Mouse (Mus musculus) kidney, adult 8-10 months (tissue): ENCODE data around the gene Map2k5.

Source experiments
- DNase-seq, 2 experiments: peaks; one replicate each; pipeline ENCODE4 v3.0.0; 2022

Map2k5 gene

DNA sequence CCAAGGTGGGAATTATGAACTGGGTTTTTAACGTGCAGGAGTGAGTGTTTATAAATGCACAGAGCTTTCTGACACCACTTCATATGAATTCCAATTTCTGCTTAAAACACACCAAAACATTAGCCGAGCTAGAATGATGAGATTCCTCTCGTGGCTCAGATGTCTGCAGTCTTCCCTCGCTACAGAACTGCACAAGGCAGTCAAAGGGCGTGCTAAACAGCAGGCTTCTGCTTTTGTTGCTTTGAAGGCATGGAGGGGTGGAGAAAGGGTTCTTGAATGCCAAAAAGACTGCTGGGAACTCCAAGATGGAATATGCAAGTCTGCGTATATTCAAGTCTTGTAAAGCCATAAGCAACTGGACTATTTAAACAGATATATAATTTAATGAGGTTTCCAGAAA lies 38.4 kb downstream of the Map2k5 start:
- DNase-seq: no peak

DNA sequence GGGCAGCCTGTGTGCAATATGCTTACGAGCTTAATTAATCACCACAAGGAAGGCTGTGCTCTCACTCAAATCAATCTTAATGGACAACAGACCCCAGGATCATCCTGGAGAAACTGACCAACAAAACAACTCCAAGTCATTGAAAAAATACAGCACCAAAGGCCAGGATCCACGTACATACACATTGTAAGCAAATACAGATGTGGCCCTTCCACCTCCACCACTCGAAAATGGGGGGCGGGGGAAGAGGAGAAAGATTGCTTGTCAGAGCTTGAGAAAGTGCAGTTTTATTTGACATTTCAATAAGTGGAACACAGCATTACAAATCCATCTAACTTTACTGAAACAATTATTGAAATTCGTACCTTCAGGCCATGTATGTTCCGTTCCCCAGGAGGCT lies 39.0 kb downstream of the Map2k5 start:
- no peak for DNase-seq

DNA sequence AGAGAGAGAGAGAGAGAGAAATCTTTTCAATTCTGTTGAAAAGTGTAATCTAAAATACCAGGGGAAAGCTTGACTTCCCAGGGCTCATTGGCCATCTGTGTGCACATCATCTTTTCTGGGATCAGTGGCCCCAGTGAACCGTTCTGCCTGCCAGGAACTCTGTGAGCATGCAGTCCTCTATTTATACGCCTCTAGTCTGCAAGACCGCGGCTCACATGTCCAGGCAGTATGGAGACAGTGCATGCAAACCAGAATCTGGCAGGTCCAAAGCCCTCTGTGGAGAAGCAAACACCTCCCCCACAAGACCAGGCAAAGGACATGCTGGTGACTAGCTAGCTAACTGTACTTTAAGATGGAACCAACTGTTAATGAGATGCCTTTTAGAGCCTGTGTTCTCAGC lies 41.9 kb downstream of the Map2k5 start:
- DNase-seq: no peak

DNA sequence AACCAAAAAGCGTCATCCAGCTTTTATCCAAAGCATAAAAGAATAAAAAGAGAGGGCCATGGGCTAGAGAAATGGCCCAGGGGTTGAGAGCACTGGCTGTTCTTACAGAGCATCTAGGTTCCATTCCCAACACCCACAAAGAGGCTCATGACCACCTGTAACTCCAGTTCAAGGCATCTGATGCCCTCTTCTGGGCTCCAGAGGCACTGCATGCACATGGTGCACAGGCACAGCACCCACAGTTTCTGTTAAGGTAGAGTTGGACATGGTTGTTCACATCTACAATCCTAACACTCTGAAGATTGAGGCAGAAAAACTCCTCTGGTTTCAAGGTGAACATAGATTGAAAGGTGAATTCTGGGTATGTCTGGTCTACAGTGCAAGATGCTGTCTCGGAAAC lies 44.6 kb downstream of the Map2k5 start:
- DNase-seq: no peak

DNA sequence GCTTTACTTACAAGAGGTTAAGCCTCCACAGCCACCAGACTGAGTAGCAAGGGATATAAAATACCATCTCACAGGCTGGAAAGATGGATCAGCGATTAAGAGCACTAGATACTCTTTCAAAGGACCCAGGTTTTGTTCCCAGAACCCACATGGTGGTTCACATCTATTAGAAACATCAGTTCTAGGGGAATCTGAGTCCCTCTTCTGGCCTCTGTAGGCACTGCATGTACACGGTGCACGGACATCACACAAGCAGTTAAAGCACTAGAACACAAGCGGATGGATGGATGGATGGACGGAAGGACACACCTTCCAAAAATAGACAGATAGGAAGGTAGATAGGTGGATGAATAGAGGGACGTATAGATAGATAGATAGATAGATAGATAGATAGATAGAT lies 46.5 kb downstream of the Map2k5 start:
- no peak for DNase-seq

DNA sequence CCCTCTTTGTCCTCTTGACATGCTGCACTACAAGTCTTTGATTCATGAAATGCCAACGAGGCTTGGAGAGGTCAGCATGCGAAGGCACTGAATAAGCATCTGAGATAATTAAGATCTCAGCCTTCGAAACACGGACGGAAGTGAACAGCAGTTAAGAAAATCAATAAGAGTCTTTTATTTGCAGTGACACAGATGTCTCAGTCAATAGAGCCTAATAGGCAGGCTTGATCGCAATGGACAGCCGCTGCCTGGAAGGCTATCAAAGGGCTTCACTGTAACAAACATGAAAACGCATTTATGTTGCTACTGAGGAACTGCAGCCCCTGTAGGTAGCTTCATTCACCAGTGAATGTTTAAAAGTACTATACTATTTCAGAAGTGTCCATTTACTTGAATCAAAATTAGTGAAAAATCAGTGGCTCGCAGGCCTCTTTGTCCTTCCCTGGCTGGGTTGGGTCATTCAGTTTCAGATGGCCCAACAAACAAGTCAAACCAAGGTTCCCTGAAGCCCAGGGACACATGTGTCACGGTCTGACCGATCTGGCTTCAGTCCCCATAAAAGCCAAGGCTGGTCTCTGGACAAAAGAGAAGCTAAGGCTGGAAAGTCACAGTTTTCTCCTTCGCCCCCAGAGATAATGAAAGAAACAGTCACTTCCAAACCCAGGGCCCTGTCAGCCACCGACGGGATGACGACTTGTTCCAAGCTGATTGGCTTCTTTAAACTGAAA lies 48.6 kb downstream of the Map2k5 start:
- DNase-seq: no peak

DNA sequence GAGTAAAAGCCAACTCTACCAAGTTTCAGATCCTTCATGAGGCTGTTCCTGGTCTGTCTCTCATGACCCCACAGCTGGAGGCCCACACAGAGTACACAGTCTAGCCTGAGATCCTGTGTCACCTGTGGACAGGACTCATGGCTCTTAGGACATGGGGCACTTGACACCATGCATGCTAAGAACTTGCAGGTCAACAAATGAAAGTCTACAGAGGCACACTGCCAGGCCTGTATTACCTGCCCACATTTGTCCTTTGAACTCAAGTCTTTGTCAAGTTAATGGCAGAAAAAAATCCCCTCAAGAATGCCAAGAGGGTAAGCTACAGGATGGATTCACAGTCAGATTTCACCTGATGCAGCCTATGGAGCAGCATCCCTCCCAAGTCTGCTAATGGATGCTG lies 62.5 kb downstream of the Map2k5 start:
- DNase-seq: peak in 1 of 2 experiments; percentile 14

DNA sequence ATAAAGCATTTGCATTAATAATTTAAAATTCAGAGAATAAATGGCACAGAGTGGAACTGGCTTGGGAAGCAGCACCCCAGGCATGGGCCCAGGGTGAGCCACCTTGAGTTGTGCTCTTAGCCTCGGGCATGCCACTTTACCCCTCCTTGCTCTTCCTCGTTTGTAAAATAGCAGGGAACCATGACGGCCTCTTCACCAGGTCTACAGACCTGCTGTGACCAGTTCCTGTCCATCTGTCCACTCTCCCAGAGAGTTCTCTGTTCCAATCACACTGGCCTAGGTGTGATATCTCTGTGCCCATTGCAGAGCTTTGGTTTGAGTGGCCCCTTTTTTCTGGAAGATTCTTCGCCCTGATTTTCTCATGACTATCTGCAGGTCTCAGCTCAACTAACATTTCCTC lies 63.6 kb downstream of the Map2k5 start:
- no peak for DNase-seq

DNA sequence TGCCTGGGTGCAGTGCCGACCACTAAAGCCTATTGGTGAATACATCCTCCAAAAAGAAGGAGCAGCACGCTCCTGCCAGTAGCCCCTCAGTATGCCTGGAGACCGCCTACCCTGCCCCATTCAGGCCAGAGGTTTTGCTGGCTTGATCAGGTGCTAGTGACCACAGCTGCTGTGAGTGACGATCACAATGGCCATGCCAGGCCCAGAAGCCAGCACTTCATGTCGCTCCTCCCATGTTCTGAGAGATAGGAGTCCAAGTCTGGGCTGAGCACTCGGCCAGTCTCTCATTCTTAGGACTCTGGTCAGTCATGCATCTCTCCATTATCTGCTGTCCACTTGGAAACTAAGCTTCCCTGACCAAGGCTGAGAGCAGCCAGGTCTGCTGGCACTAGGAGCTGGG lies 67.7 kb downstream of the Map2k5 start:
- no peak for DNase-seq

DNA sequence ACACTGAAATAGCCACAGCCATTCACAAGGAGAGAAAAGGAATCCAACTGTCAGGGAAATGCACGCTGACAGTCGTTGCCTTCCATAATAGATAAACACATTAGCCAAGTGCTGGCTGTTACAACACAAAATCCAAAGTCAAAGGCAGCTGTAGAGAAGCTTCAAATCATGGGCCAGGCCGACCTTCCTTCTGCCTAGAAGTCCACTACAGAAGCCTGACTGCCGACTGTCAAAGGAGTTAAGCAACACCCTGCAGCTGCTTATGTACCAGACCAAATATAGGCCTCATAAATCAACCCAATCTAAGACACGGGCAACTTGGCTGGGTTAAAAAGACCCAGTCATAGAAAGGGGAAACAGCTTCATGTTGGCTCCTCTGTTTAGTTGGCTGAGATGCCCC lies 68.7 kb downstream of the Map2k5 start:
- DNase-seq: no peak

DNA sequence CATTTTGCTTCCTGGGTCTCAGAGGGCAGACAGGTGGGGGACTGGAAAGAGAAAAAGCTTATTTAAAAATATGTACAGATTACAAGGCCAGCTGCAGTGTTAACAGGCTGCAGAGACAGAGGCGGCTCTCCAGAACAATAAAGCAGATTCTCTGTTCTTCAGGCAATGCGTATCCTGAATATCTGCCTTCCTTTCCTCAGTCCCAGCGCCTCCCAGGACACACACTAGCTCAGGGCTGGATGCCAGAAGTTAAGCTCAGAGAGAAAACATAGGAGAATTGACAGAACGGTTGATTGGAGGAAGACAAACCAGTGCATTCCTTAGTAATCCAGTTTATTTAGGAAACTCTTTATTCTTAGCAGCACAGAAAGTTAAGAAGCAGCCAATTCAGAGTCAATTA lies 69.3 kb downstream of the Map2k5 start:
- no peak for DNase-seq

DNA sequence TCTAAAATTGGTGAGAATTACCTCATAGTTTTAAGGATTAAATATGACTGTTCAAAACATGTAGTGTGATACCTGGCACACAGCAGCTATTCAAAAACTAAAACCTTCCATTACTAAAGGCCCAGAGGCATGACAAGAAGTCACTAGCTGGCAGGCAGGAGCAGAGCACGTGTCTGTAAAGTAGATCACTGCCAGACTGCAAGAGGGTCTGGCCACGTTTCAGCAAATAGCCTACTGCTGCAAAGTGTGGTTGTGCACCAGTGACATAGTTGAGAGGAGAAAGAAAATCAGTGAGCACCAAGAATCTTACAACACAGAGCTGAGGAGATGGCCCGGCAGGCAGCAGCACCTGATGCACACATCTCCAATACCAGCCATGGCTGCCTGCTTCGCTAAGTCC lies 75.2 kb downstream of the Map2k5 start:
- no peak for DNase-seq

DNA sequence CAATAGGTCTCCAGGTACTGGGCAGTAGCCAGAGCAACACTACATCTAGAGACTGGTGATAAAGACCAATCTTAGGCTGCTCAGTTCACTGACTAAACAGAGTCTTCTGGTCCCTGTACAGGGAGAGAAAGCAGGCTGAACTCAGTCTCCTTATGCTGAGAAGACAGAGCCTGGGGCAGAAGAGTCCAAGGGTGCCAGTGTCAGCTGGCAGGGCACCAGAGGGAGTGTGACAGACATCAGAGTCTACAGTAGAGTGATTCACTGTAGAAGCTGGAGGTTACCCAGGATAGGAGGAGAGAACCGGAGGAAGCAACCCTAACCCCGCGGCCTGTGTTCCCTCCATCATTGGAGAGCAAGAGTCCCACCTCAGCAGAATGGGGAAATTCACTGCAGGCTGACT lies 79.0 kb downstream of the Map2k5 start:
- DNase-seq: no peak

DNA sequence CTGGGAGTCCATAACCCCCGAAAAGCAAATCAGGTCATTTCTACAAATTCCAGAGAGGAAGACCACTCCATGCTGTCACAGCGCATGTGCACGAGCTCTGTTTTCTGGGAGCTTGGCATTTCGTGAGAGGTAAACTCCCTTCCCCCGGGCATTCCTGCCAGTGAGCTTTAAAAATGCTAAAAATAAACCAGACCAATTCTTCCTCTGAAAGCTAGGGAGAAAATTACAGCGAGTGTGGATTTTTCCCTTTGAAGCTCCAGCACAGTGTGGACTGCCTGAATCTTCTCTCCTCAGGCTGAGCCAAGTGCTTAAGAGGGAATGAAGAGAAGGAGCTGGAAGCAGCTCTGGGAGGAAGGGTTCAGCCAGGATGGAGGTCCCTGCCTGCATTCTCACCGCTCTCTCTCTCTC lies 82.1 kb downstream of the Map2k5 start:
- DNase-seq: no peak

DNA sequence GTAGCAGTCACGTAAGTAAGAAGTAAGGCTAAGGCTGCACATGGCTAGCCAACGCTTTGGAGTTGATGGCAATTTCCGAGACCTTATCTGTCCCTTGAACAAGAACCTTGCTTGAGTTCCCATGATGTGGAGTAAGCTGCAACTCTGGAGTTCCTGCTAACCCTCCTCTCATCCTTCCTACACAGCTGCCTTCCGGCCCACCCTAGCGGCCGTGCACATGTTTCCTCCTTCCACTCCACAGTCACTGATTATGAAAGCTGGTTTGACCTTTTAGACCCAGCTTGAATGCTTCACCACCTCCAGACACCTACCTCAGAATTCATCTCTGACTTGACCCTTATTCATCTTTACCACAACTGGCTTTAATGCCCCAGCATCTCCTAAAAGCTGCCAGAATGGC lies 82.9 kb downstream of the Map2k5 start:
- DNase-seq: peak in 1 of 2 experiments; percentile 10

DNA sequence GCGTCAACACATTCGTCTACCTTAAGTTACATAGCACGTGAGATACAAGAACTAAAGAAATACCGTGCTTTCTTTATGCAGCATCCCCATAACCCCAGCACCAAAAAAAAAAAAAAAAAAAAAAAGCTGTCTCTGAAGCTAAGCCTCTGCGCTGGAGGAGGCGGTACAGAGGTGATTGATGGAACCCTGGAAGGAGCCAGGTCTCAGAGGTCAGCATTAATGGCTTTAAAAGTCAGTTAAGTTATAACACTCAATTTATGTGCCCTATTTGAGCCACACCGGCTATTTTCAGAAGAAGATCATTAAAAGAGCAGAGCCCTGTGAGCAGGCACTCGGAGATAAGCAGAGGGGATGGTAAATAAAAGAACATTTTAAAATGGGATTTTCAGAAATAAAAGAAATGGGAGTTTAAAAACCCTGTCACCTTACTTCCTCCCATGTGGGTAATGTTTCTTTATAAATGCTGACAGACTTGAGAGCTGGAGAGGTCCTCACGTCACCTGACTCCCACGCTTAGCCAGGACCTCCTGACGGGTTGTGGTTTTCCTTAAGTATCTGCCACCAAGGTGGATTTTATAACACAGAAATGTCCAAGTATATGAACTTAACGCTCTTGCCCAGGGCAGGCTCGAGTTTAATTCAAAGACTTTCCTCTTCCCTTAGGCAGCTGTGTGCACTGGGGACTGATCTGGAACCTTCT lies 83.8 kb downstream of the Map2k5 start:
- DNase-seq: no peak

DNA sequence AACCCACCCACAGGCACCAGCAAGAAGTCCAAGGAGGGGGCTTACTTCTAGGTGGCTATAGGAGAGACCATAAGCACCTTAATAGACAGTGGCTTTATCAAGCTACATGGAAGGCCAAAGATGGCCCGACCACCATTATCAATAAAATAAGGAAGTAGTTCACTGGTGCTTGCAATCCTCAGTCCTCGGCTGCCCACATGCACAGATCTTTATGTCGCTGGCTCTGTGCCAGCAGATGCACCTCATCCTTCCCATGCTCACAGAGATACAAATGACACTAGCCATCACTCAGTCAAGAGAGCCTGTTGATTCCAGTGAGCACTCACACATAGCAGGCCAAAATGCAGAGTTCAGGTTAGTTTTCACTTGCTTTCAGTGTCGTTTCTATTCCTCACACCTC lies 89.0 kb downstream of the Map2k5 start:
- DNase-seq: no peak

DNA sequence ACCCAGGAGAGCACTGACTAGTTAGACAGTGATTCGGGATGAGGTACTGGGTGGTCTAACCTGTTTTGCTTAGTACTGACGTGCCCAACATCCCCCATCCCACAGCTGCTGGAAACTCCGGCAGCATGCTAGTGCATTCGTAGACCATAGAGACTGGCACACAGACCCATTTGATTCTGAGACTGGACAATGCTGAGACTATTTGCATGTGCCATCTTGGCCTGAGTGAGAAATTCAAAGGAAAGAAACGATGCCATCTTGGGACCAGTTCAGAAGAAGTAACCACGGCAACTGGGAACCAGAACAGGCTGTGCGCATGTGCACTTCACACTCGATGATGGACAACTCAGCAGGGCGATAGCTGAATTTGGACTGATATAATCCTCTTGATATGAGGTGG lies 93.3 kb downstream of the Map2k5 start:
- no peak for DNase-seq

DNA sequence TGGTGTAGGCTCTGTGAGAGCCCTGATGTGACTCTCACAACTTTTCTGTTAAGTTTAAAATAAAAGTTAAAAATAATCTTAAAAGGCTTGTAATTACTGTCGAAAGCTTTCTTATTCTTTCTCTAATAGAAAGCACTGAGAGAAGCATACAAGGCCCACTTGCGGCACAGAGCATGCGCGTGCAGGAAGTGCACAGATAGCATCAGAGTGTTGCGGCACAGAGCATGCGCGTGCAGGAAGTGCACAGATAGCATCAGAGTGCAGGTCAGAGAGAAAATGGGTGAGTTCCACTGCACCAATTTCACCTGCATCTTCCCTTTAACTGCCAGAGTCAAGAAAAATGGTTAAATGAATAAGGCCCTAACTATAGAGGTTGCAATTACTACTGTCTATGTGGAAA lies 95.7 kb downstream of the Map2k5 start:
- no peak for DNase-seq

DNA sequence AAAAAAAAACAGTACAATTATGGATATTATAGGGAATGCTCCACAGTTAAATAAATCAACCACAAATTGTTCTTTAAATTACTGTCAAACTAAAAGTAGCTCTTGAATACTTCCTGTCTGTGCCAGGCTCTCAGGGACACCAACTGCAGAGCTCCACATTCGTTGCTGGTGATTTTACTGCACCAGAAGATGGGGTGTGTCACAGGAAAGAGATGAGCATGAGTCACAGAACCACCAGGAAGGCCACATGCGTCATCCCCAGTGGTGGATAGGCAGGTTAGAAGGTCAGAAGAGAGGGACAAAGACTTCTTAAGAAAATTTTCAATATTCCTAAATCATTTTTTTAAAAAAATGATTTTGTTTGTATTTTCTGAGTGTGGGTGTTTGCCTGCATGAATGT lies 96.6 kb downstream of the Map2k5 start:
- DNase-seq: no peak

DNA sequence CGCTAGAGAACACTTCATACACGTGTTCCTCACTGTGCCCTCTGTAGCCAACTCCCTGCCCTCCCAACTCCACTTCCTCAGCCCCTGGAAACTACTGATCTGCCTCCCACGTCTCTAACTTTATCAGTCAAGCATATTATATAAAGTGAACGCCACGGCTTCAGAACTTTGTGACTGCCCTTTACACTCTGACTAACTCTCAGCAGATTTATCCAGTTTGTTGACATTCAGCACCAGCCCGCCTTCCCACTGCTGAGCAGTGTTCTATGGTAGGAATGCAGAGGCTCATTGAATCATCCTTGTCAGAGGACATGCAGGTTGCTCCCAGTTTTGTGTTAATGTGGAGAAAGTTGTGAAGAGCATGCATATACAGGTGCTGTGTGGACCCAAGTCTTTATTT lies 103.9 kb downstream of the Map2k5 start:
- DNase-seq: no peak

DNA sequence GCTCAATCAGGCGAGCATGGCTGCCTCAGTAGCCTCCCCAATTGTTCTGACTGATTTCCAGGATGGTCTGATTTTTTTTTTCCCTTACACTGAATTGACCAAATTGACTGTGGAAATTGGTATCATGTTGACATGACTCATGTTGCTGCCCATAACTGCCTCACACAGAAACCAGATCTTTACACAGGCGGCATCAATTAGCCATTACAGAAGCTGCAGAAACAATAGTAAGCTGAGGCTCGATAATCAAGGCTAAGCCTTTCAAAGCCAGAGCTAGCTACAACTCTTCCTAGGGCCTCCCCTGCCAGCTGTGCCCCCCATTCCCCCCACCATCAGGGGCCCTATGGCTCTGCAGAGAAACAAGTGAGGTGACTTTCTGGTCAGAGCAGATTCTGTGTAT lies 107.9 kb downstream of the Map2k5 start:
- no peak for DNase-seq

DNA sequence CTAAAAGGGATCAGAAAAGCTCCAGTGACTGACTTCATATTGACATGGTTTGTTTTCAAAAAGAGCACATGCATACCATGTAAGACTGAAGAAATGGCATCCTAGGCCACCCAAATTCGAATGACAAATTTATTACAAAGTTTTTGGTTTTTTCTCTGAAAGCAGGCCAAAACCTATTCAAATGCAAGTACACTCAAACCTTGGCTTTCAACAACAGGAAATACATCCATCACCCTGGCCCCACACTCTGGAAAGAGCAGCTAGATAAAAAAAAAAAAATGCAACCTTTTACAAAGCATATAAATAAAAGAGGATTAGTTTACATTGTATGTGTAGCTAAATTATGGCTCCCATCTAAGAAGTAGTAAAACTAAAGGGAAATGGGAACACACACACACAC lies 114.5 kb downstream of the Map2k5 start:
- DNase-seq: no peak

DNA sequence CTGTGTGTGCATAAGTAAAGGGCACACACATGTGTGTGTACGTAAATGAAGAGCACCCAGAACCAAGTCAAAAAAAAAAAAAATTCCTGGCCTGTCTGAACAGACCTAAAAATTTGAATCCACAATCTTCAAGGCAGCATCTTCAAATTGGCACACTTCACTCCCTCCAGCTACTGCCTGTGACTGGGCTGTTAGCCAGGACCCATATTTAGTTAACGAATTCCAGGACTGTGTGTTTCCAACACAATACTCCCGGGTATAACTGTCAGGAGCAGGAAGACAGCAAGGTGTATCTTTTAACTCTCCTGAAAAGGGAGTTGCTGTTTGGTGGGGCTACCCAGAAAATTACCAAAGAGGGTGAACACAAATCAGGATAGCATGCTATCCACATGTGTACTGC lies 118.9 kb downstream of the Map2k5 start:
- peak in 1 of 2 experiments; percentile 30 for DNase-seq

DNA sequence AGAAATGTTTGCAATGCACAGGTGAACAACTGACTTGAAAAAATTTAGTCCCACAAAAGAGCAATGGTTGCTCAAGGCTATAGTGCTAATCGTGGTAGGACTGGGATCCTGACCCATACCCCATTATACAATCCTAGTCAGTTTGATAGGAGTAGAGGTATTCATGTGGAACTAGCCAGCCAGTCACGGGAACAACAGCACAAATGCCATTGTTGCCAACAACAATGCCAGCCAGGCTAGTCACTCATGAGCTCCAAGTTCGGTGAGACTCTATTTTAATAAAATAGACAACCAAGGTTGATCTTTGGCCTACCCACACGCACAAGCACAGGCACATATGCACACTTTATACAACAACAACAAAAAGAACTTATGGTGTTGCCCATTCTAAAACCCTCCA lies 120.0 kb downstream of the Map2k5 start:
- no peak for DNase-seq
